Mouse (Mus musculus) limb, embryonic 10.5 days (tissue): Measurements from ENCODE around the gene Ftl1-ps1. TPM values are rescaled to one million over a fixed set of nuclear protein-coding genes. Genes with fewer than 3 reads are reported as not detected.

ENCODE experiments used
- DNase-seq: peaks from one replicate; pipeline ENCODE4 v3.0.0-alpha.2; 2017; ENCODE audit warnings: low spot score
- H3K27ac ChIP-seq: fragments of 300-500 bp; sonication (generic); 2 replicates; pipeline ENCODE4 v1.5.1; 2016; ENCODE audit warnings: mild to moderate bottlenecking
- H3K27me3 ChIP-seq: fragments of 300-500 bp; sonication (generic); 2 replicates; pipeline ENCODE4 v1.6.1; 2016; ENCODE audit warnings: low read depth, mild to moderate bottlenecking; ENCODE audit not compliant: poor library complexity, severe bottlenecking
- H3K36me3 ChIP-seq: fragments of 300-500 bp; sonication (generic); 2 replicates; pipeline ENCODE4 v1.6.1; 2016; ENCODE audit warnings: mild to moderate bottlenecking, moderate library complexity
- H3K4me1 ChIP-seq: fragments of 300-500 bp; sonication (generic); 2 replicates; pipeline ENCODE4 v1.6.1; 2016
- H3K4me3 ChIP-seq: fragments of 300-500 bp; sonication (generic); 2 replicates; pipeline ENCODE4 v1.5.1; 2016; ENCODE audit warnings: mild to moderate bottlenecking, moderate library complexity
- H3K9me3 ChIP-seq: fragments of 300-500 bp; sonication (generic); replicated peaks from 2 replicates; pipeline ENCODE4 v1.6.1; 2016; ENCODE audit warnings: mild to moderate bottlenecking
- WGBS: fragments of 180-500 bp; shearing (Covaris S2); methylation state at CpG from one replicate; pipeline ENCODE4 v1.1.7; 2016; 5-methylcytosine and 5-hydroxymethylcytosine counted together
- polyA plus RNA-seq: library from polyadenylated mRNA; unstranded; fragments of >200 nt; fragmentation: Nextera tagmentation; extraction: Ambion mirVana; gene quantifications from 2 replicates; pipeline ENCODE4 v1.2.1, GENCODE M21; 2016

The Ftl1-ps1 gene
- 72.3 and 80.5 TPM in 2 replicates for polyA plus RNA-seq

DNA sequence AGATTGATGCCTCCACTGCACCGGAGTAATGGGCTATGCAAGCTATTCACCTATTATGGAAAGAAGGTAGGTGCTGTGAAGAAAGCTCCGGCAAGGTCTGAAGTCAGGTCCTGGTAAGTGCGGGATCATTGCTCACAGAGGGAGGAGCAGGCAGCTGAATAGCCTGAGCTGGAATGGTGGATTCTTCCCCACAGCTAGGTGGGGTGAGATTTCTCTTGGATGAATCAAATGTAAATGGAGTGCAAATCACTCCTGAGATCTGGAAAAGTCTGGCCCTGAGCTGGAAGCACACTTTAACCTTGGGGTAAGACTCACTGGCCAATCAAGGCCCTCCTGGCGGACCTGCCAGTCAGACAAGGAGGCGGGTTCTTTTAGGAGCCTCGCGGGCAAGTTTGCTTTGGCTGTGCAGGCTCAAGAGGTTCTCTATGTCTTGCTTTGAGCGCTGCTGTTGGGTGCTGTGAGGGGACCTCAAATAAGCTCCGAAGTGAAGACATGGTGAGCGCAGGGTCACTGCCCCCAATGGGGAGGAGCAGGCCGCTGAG is at the start of gene Ftl1-ps1:
Gene Ftl1-ps1, plus strand, starts transcription at position 397 of the 542 bp plus-strand sequence.
- Histone ChIP-seq H3K4me3 (no peak within 1 kb of the TSS), H3K27me3 (no peaks in the 10 kb centered on the region), H3K36me3 (no peaks in the 10 kb centered on the region), H3K9me3 (no peaks in the 10 kb centered on the region), H3K27ac (no peak within 1 kb of the TSS), H3K4me1 (no peaks in the 10 kb centered on the region)
- WGBS: 12% methylated on average over 11 of the region's 11 CpGs
- DNase-seq: peak; percentile 37

DNA sequence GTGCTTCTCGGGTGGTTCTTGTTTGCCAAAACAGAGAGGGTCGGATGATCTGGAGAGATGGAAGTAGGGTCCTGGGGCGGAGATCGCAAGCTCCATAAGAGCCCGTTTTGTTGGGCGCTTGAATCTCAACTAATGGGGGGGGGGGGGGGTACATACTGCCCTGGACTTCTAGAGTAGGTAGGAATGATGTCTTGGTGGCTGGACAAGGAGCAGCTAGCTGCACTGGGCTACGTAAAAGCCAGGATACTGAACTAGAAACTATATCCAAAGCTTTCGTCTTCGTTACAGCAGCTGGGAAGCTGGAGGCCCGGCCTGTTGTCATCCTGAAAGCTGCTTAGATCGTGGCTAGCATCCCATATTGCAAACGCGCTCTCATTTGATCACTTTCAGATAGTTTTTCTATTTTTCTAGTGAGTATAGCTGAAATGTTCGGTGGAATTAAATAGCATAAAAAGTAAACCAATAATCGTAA is 49.0 kb upstream of the Ftl1-ps1 start:
- H3K9me3 ChIP-seq: no peaks in the 10 kb centered on the region
- H3K36me3 ChIP-seq: peaks cover 31% of the 10 kb centered on the region
- WGBS: 2% methylated on average over 15 of the region's 15 CpGs
- DNase-seq: no peak
- H3K27me3 ChIP-seq: no peaks in the 10 kb centered on the region
- H3K4me1 ChIP-seq: peaks cover 13% of the 10 kb centered on the region
- H3K27ac ChIP-seq: peak overlapping the region; percentile 94
- H3K4me3 ChIP-seq: peak overlapping the region; percentile 81

DNA sequence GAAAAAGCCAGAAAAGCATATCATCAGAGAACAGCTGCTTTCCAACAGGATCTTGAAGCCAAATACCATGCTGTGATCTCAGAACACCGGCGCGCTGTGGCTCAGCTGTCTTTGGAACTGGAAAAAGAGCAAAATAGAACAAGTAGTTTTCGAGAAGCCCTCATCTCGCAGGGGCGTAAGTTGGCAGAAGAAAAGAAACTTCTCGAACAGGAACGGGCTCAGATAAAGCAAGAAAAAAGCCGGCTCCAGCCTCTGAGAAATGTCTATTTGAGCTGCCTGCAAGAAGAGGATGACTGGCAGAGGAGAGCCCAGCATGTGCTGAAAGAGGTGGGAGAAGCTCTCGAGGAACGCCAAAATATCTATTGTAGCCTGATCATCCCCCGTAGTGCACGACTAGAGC is 43.0 kb upstream of the Ftl1-ps1 start:
- Histone ChIP-seq H3K9me3 (no peaks in the 10 kb centered on the region), H3K27ac (no peak overlapping the region), H3K36me3 (peaks cover 91% of the 10 kb centered on the region), H3K4me1 (no peaks in the 10 kb centered on the region), H3K4me3 (no peak overlapping the region), H3K27me3 (no peaks in the 10 kb centered on the region)
- DNase-seq: no peak
- 97% methylated on average over 13 of the region's 13 CpGs for WGBS

DNA sequence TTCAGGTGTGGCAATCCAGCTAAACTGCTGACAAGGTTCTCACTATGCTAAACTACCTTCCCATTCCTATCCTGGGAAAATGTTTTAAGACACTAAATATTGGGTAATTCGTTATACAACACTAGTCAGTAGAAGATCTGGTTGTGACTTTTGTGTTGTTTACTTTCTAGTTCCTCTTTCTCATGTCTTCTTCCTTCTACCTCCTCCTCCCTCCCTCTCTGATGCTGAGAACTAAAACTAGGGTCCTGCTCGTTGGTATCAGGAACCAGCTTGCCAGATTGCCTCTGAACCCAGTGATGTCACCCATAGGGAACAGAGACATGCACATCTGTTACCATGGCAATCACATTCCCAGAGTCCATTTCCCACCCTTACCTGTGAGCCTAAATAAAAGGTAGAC is 37.3 kb upstream of the Ftl1-ps1 start:
- DNase-seq: no peak
- H3K27ac ChIP-seq: no peak overlapping the region
- no peaks in the 10 kb centered on the region for H3K4me1 ChIP-seq
- no peaks in the 10 kb centered on the region for H3K27me3 ChIP-seq
- H3K36me3 ChIP-seq: peaks cover 61% of the 10 kb centered on the region
- WGBS: 71% methylated on average over 2 of the region's 2 CpGs
- no peaks in the 10 kb centered on the region for H3K9me3 ChIP-seq
- no peak overlapping the region for H3K4me3 ChIP-seq

DNA sequence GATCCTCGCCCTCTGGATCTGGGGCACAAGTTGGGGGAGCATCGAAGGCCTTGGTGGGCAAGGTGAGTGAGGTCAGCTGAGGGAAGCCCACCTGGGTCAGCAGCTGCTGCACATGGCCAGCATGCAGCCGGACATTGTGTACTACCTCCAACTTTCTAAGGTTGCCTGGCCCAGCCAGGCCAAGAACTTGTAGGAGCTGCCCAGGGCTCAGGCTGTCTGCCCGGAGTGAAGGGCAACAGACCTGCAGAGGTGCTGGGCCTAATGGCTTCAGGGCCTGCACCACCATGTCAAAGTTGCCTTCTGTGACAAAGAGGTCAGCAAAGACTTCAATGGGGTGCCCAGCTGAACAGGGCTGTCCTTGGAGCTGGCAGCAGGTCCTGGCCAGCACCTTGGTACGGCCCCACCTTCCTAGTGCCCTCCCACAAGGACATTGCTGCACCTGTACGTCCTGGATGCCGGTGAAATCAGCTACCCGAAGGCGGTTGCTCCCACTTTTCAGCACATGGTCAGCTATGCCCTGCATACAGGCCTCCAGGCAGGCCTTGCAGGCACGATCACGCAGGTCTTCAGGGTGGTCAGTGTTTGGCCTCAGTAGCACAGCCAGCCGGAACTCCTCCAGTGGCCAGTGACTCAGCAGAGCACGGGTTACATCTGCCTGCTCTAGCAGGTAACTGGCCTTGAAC is 36.2 kb upstream of the Ftl1-ps1 start:
- 90% methylated on average over 13 of the region's 13 CpGs for WGBS
- H3K36me3 ChIP-seq: peaks cover 50% of the 10 kb centered on the region
- H3K4me1 ChIP-seq: no peaks in the 10 kb centered on the region
- H3K27me3 ChIP-seq: no peaks in the 10 kb centered on the region
- H3K27ac ChIP-seq: no peak overlapping the region
- no peaks in the 10 kb centered on the region for H3K9me3 ChIP-seq
- no peak overlapping the region for H3K4me3 ChIP-seq
- DNase-seq: no peak

DNA sequence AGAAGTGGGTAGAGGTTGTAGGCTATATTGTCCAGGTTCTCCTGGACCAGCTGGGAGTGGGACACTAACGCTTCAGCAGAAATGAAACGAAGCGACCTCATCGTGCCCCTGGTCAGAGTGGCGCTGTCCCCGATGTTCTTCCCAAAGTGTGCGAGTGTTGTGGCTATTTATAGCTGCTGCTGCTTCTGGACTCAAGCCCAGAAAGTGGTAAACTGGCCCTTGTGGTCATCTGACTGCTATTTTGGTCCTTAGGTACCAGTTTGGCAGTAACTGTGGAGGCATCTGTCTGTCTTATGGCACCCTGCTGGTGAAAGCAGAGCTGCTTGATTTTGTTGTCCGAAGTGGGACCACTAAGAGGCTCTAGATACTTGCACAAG is 35.6 kb upstream of the Ftl1-ps1 start, which contains the start of gene Lrrc14b:
Gene Lrrc14b, minus strand, starts transcription at position 147 of the 377 bp plus-strand sequence.
- no peaks in the 10 kb centered on the region for H3K9me3 ChIP-seq
- WGBS: 89% methylated on average over 8 of the region's 8 CpGs
- H3K36me3 ChIP-seq: peaks cover 44% of the 10 kb centered on the region
- H3K4me1 ChIP-seq: no peaks in the 10 kb centered on the region
- no peak within 1 kb of the TSS for H3K4me3 ChIP-seq
- DNase-seq: no peak
- no peaks in the 10 kb centered on the region for H3K27me3 ChIP-seq
- H3K27ac ChIP-seq: no peak within 1 kb of the TSS

DNA sequence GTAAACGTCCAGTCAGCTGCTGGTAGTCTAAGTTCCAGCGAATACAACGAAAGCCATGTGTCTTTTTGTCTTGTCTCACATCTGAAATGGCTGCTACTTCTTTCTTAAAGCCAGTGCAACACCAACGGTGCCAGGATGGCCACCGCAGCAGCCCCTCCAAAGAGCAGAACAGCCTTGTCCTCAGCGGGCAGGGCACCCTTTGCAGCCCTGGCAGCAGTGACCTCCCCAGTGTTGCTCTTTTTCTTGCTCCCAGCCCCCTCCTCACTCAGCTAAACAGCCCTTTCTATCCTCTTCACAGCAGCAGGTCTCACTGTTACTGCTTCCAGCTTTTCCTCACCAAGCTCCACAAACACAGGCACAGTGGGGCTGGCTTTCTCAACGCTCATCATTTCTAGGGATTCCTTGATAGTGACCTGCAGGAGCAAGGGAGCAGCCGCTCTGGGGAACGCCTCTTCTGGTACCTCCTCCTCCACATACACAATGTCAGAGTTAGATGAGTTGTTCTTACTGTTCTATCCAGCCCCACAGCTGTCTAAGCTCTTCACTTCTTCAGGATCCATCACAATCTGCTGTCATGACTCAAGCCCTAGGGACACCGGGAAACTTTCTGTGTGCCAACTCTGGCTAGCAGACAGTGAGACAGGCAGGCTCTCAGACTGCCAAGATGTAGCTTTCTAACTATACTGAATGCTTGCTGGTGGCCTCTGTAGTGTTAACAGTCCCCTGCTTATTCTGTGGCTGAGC is 17.8 kb upstream of the Ftl1-ps1 start:
- H3K36me3 ChIP-seq: no peaks in the 10 kb centered on the region
- H3K27me3 ChIP-seq: peaks cover 24% of the 10 kb centered on the region
- no peaks in the 10 kb centered on the region for H3K9me3 ChIP-seq
- H3K4me3 ChIP-seq: no peak overlapping the region
- 77% methylated on average over 10 of the region's 10 CpGs for WGBS
- H3K4me1 ChIP-seq: peaks cover 11% of the 10 kb centered on the region
- H3K27ac ChIP-seq: no peak overlapping the region
- no peak for DNase-seq

DNA sequence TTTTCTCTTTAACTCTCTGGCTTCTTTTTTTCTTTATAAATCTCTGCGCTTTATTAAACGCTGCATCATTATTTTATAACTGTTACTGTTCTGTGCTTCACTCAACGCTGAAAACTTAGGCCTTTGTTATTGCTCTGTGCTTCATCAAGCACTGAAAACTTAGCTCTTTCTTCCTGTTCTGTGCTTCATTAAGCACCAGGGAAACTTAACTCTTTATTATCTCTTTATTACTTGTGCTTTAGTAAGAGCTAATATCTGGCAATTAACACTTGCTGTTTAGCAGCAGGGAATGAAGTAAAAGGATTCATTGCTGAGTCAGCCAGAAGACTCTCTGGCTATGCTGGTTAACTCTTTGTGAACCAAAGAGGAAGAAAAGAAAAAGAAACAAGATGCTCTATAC is 17.2 kb upstream of the Ftl1-ps1 start:
- H3K27me3 ChIP-seq: peaks cover 24% of the 10 kb centered on the region
- peaks cover 11% of the 10 kb centered on the region for H3K4me1 ChIP-seq
- 60% methylated on average over 3 of the region's 3 CpGs for WGBS
- DNase-seq: no peak
- H3K27ac ChIP-seq: no peak overlapping the region
- H3K4me3 ChIP-seq: no peak overlapping the region
- H3K9me3 ChIP-seq: no peaks in the 10 kb centered on the region
- H3K36me3 ChIP-seq: no peaks in the 10 kb centered on the region

DNA sequence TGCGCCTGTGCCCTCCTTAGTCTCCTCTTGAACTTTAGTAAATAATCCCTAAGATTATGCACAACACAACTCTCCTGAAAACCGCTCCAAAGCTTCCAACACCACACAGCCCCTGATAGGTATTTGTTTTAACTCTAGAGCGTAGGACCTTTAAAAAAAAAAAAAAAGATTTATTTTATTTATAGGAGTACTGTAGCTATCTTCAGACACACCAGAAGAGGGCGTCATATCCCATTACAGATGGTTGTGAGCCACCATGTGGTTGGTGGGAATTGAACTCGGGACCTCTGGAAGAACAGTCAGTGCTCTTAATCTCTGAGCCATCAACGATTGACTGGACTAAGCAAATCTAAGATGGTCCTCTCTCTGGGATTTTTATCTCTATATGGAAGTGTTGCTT is 9.8 kb upstream of the Ftl1-ps1 start:
- Histone ChIP-seq H3K36me3 (no peaks in the 10 kb centered on the region), H3K27ac (no peak overlapping the region), H3K9me3 (no peaks in the 10 kb centered on the region), H3K4me1 (no peaks in the 10 kb centered on the region; the same call in 1 of the 2 replicates), H3K27me3 (0 out of 2 replicates have a peak, but pooled peaks cover 2% of the 10 kb centered on the region), H3K4me3 (peak overlapping the region; percentile 65)
- 71% methylated on average over 6 of the region's 6 CpGs for WGBS
- no peak for DNase-seq

DNA sequence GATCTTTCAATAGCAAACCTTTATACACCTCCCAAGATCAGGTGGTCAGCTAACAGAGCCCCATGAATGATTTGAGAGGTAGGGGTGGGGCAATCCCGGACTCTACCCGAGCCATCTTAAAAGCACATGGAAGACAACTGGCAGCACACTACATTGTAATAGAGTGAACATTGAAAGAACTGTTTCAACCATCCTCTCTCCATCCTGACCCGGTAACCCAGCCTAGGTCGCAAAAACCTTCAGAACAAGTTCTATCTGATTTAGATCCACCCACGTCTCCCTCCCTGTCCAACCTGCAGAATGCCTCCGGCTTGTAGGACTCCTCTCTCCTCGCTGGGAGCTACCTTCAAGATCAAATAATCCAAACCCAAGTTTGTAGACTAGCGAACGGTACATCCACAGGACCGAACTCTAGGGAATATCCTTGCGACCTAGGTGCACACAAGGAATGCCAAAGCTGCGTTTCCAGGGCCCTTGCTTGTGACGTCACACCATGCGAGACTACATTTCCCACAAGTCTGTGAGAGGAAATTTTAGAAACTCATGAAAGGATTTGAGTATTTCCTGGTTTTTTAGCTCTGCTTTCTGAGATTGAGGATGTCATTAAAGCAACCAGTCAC is 9.0 kb upstream of the Ftl1-ps1 start, which contains the start of gene Zfp72:
Gene Zfp72, minus strand, starts transcription at position 466 of the 620 bp plus-strand sequence.
- Histone ChIP-seq H3K36me3 (no peaks in the 10 kb centered on the region), H3K4me1 (no peaks in the 10 kb centered on the region; the same call in 1 of the 2 replicates), H3K4me3 (peak within 1 kb of the TSS; percentile 65), H3K9me3 (no peaks in the 10 kb centered on the region), H3K27ac (peak within 1 kb of the TSS; percentile 79), H3K27me3 (no peaks in the 10 kb centered on the region)
- under 1% methylated on average over 14 of the region's 14 CpGs for WGBS
- DNase-seq: peak; percentile 72

DNA sequence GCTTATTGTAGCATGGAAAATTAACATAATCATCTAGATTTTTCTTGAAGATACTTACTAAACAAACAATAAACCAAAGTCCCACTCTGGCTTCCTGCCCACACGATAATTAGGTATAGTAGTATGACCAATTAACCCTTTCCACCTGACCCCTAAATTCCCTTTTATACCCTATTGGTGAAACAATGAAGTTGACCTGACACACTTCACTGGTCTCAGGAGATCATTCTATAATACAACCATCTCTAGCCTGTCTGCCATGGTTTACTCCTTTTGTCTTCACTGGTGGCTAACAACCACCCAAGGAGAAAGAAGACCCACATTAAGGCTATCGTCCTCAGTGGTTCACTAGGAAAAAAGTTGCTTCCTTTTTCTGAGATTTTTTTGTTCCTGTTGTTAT is 8.3 kb upstream of the Ftl1-ps1 start:
- no peaks in the 10 kb centered on the region for H3K9me3 ChIP-seq
- 88% methylated on average over 2 of the region's 2 CpGs for WGBS

DNA sequence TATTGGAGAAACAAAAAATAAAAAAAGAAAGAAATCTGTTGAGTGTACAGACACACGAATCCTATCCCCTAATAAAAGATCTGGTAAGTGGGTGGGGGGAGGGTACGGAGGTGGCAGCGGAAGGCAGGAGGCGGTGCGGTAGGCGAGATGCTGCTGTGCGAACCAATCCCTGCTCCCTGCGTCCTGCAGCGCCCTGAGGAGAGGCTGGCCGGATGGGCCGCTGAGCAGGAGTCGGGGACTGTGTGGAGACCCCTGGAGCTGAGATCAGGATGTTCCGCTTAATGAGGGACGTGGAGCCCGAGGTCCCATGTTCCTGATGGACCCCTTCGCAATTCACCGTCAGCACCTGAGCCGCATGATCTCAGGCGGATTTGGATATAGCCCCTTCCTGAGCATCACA is 40.4 kb downstream of the Ftl1-ps1 start:
- Histone ChIP-seq H3K27ac (no peak overlapping the region), H3K4me1 (no peaks in the 10 kb centered on the region), H3K9me3 (peaks cover 15% of the 10 kb centered on the region; the same call in 1 of the 2 replicates), H3K4me3 (peak overlapping the region; percentile 27), H3K27me3 (no peaks in the 10 kb centered on the region), H3K36me3 (peaks cover 32% of the 10 kb centered on the region)
- no peak for DNase-seq
- WGBS: 25% methylated on average over 19 of the region's 19 CpGs

More for the DNA sequence above, 8.3 kb upstream of the Ftl1-ps1 start:
- no peaks in the 10 kb centered on the region for H3K36me3 ChIP-seq
- H3K27ac ChIP-seq: no peak overlapping the region
- DNase-seq: no peak
- H3K4me3 ChIP-seq: no peak overlapping the region
- H3K27me3 ChIP-seq: no peaks in the 10 kb centered on the region
- H3K4me1 ChIP-seq: no peaks in the 10 kb centered on the region; the same call in 1 of the 2 replicates
